In genomic region chr2:152343329-152344213, GRCm38 (mm10) we compare ENCODE assay signal across 8 mouse cellular contexts. TPM values are rescaled to one million over a fixed set of nuclear protein-coding genes. Genes with fewer than 3 reads are reported as not detected.
A peak's percentile ranks its signal among the peaks of the same experiment; 100 is the strongest.
DNase-seq lines count a peak whose midpoint lies in the region; ATAC-seq lines count a peak whose summit lies in the region.

Gene Trib3 (minus strand): TSS chr2:152344032.

- peak; percentile 67 for DNase-seq in WW6 (ENCODE audit: low read depth, low spot score)
- DNase-seq in cerebellum, postnatal 25 days = peak; percentile 80 to 87
- peak; percentile 56 to 60 for DNase-seq in frontal cortex, postnatal 36 days (ENCODE audit: low spot score in 2 of 2)
- DNase-seq in left cerebral cortex, postnatal 14 days (ENCODE audit: low spot score in 2 of 2) = peak; percentile 68 to 84
- DNase-seq in right cerebral cortex, postnatal 14 days = peak; percentile 74
- DNase-seq in urinary bladder, postnatal 4 days (ENCODE audit: low spot score in 2 of 2) = peak; percentile 71 to 82

- no peaks in the 10 kb centered on the region for H3K36me3 ChIP-seq in hindbrain, embryonic 15.5 days

- H3K27ac ChIP-seq in hindbrain, embryonic 15.5 days (replicated peaks) = peak within 1 kb of the TSS; percentile 73

- peak within 1 kb of the TSS; percentile 88 for H3K4me2 ChIP-seq in hindbrain, embryonic 15.5 days

- H3K9me3 ChIP-seq in hindbrain, embryonic 15.5 days = no peaks in the 10 kb centered on the region

- peak within 1 kb of the TSS; percentile 64 for H3K9ac ChIP-seq in hindbrain, embryonic 15.5 days

- H3K4me3 ChIP-seq in hindbrain, embryonic 15.5 days = peak within 1 kb of the TSS; percentile 59

- H3K27me3 ChIP-seq in hindbrain, embryonic 15.5 days = 0 out of 2 replicates have a peak, but pooled peaks cover 4% of the 10 kb centered on the region

- under 1% methylated on average over 47 of the region's 52 CpGs for WGBS in hindbrain, embryonic 15.5 days

- intact Hi-C loops in left cerebral cortex, postnatal 14 days (cut with DNase I) = no loop called here

- peaks cover 15% of the 10 kb centered on the region for H3K4me1 ChIP-seq in hindbrain, embryonic 15.5 days (replicated peaks)

- peak; percentile 84 for ATAC-seq in hindbrain, embryonic 15.5 days (ENCODE audit: low FRiP score, low read depth)
- ATAC-seq in megakaryocyte-erythroid progenitor cell, adult 5-6 weeks (replicated peaks; ENCODE audit: low FRiP score, low TSS enrichment, poor library complexity, severe bottlenecking) = peak; percentile 74

RNA-seq across cellular contexts. Expression of gene Trib3, which starts in this region (rescaled TPM):
- polyA plus RNA-seq in hindbrain, embryonic 15.5 days (2015; fragmentation: Nextera tagmentation; extraction: Ambion mirVana) = 1.8 TPM in 2 replicates
- total RNA-seq in left cerebral cortex, postnatal 14 days (2021) = under 1 TPM; 0.34 to 0.99 TPM
- 1.0 TPM in 1 of 2 replicates, not detected in the other for total RNA-seq in megakaryocyte-erythroid progenitor cell, adult 5-6 weeks (2014; fragmentation: Nextera tagmentation)
- not detected in 2 replicates for total RNA-seq in megakaryocyte-erythroid progenitor cell, adult 5-6 weeks (2017)

Comparison
In these comparisons a context has a peak if more than half of its experiments do, and no peak if none do; other contexts are left out.
1. Peak in every context shown above with its lines: DNase-seq, ATAC-seq, H3K4me3 ChIP-seq and H3K27ac ChIP-seq.
2. Peak in DNase-seq in left cerebral cortex, postnatal 14 days; RNA of the gene not detected or under 1 TPM.